Mouse (Mus musculus): ENCODE data around the gene Dhx29.

- TF ChIP-seq CTCF (IDR thresholded peaks at IDR 0.05; ENCODE audit: low read depth, low read length) = no peak
- no peak for TF ChIP-seq POLR2A (IDR thresholded peaks at IDR 0.05; ENCODE audit: insufficient read depth, low read length)
These were observed 2.0 kb upstream of the Dhx29 start for GRCm38 (mm10) chr13:112925266-112925665.
